Mouse (Mus musculus): ENCODE measurements around the gene Chsy1. TPM values are rescaled to one million over a fixed set of nuclear protein-coding genes. Genes with fewer than 3 reads are reported as not detected.

Chsy1 gene
- total RNA-seq, 2 experiments from 2014 or later: 17.2 to 18.5 TPM

Other genes with a start within 250 kb of the Chsy1 start
- gene Pcsk6, start 247.8 kb upstream of the Chsy1 start, total RNA-seq (2021): 1 to 10 TPM; 6.9 to 7.6 TPM
- gene Gm45213, start 65.9 kb upstream of the Chsy1 start, total RNA-seq (2021): not detected
- 10 to 100 TPM; 32.6 to 33.1 TPM for gene Snrpa1, start 50.5 kb upstream of the Chsy1 start, total RNA-seq (2021)
- gene Selenos, start 29.9 kb upstream of the Chsy1 start, total RNA-seq (2021): 10 to 100 TPM; 50.6 to 53.7 TPM